ENCODE assay signal across 7 mouse cellular contexts in genomic region chr17:34627943-34628643, GRCm38 (mm10). TPM values are rescaled to one million over a fixed set of nuclear protein-coding genes. Genes with fewer than 3 reads are reported as not detected.
DNase-seq lines count a peak whose midpoint lies in the region; ATAC-seq and TF ChIP-seq lines count a peak whose summit lies in the region.

Gene Ppt2 (minus strand): TSS chr17:34628510.

- TF ChIP-seq CTCF in CH12.LX (conservative IDR thresholded peaks at IDR 0.05 in 1 of 2, IDR thresholded peaks at IDR 0.05 in 1 of 2; ENCODE audit: low read depth in 2 of 2, low read length in 2 of 2): no peak
- TF ChIP-seq CTCF in olfactory bulb, adult 2 months (IDR thresholded peaks at IDR 0.05; ENCODE audit: insufficient read depth, low read depth, low read length): no peak

- ATAC-seq in embryonic facial prominence, embryonic 12.5 days (ENCODE audit: insufficient number of reproducible peaks, insufficient read depth, low FRiP score, low TSS enrichment): no peak
- ATAC-seq in heart, embryonic 14.5 days (ENCODE audit: insufficient number of reproducible peaks, insufficient read depth, low FRiP score, low read depth): no peak
- ATAC-seq in kidney, embryonic 16.5 days (ENCODE audit: low FRiP score, low TSS enrichment): peak; percentile 8
- 0 out of 2 replicates have a peak, but pooled peaks have one; percentile 2 for ATAC-seq in liver, embryonic 16.5 days (ENCODE audit: low read depth)

- H3K4me1 ChIP-seq in CH12.LX (ENCODE audit: control insufficient read depth in 1 of 2, insufficient read depth in 2 of 2): peaks cover 2 to 3% of the 10 kb centered on the region in 2 experiments; a peak in 2 of 4 replicates
- H3K4me1 ChIP-seq in embryonic facial prominence, embryonic 12.5 days: peaks cover 46% of the 10 kb centered on the region
- peaks cover 19 to 42% of the 10 kb centered on the region in 2 experiments for H3K4me1 ChIP-seq in heart, embryonic 14.5 days (ENCODE audit: control insufficient read depth in 2 of 2, insufficient read depth in 2 of 2, low read length in 2 of 2)
- peaks cover 54% of the 10 kb centered on the region for H3K4me1 ChIP-seq in kidney, embryonic 16.5 days (ENCODE audit: insufficient read depth, low read length)
- peaks cover 31% of the 10 kb centered on the region for H3K4me1 ChIP-seq in liver, embryonic 16.5 days (ENCODE audit: control insufficient read depth, low read depth, low read length)
- peaks cover 38% of the 10 kb centered on the region for H3K4me1 ChIP-seq in olfactory bulb, adult 2 months (ENCODE audit: control insufficient read depth, insufficient read depth, low read length)

- in situ Hi-C loops in CH12.LX (cut with MboI; ENCODE audit: low pct_ligation_motif_present, low pct_unique_long_range_greater_than_20kb, low sequenced_read_pairs): no loop called here

- H3K4me3 ChIP-seq in CH12.LX (replicated peaks in 1 of 3; ENCODE audit: low read depth in 2 of 3, low read length in 2 of 3, poor library complexity in 1 of 3): peak within 1 kb of the TSS in 2 of 3 experiments; percentile 43 to 49
- H3K4me3 ChIP-seq in embryonic facial prominence, embryonic 12.5 days: peak within 1 kb of the TSS; percentile 68
- H3K4me3 ChIP-seq in heart, embryonic 14.5 days (ENCODE audit: control insufficient read depth in 1 of 2, insufficient read depth in 1 of 2, low read depth in 1 of 2, low read length in 2 of 2): peak within 1 kb of the TSS; percentile 61 to 66
- peak within 1 kb of the TSS; percentile 84 for H3K4me3 ChIP-seq in kidney, embryonic 16.5 days (ENCODE audit: low read length)
- H3K4me3 ChIP-seq in liver, embryonic 16.5 days (ENCODE audit: low read depth, low read length): peak within 1 kb of the TSS; percentile 72
- peak within 1 kb of the TSS; percentile 89 for H3K4me3 ChIP-seq in olfactory bulb, adult 2 months (ENCODE audit: insufficient read depth, low read depth, low read length)

- no peak for TF ChIP-seq EP300 in CH12.LX (IDR thresholded peaks at IDR 0.05; ENCODE audit: low read length)

- no peaks in the 10 kb centered on the region for H3K79me2 ChIP-seq in CH12.LX (replicated peaks; ENCODE audit: control insufficient read depth, extremely low read depth, insufficient read depth, poor library complexity, severe bottlenecking)

- no peak within 1 kb of the TSS for H3K9ac ChIP-seq in CH12.LX (ENCODE audit: insufficient read depth, low read depth)
- peak within 1 kb of the TSS; percentile 60 for H3K9ac ChIP-seq in embryonic facial prominence, embryonic 12.5 days
- peak within 1 kb of the TSS; percentile 78 for H3K9ac ChIP-seq in heart, embryonic 14.5 days (ENCODE audit: low read length)
- H3K9ac ChIP-seq in kidney, embryonic 16.5 days (replicated peaks; ENCODE audit: low read length): peak within 1 kb of the TSS; percentile 87
- H3K9ac ChIP-seq in liver, embryonic 16.5 days (ENCODE audit: low read depth, low read length): peak within 1 kb of the TSS; percentile 65

- H3K4me2 ChIP-seq in CH12.LX (ENCODE audit: insufficient read depth, low read depth, poor library complexity, severe bottlenecking): peak within 1 kb of the TSS; percentile 75
- peak within 1 kb of the TSS; percentile 78 for H3K4me2 ChIP-seq in embryonic facial prominence, embryonic 12.5 days (replicated peaks)
- peak within 1 kb of the TSS; percentile 97 for H3K4me2 ChIP-seq in heart, embryonic 14.5 days (ENCODE audit: low read length)
- peak within 1 kb of the TSS; percentile 87 for H3K4me2 ChIP-seq in kidney, embryonic 16.5 days (replicated peaks; ENCODE audit: low read depth, low read length)
- peak within 1 kb of the TSS; percentile 74 for H3K4me2 ChIP-seq in liver, embryonic 16.5 days (ENCODE audit: low read depth, low read length)

- TF ChIP-seq POLR2A in CH12.LX (IDR thresholded peaks at IDR 0.05; ENCODE audit: low read depth, low read length): no peak
- TF ChIP-seq POLR2A in olfactory bulb, adult 2 months (IDR thresholded peaks at IDR 0.05; ENCODE audit: insufficient read depth, low read depth, low read length): no peak

- 4% methylated on average over 29 of the region's 29 CpGs for WGBS in embryonic facial prominence, embryonic 12.5 days
- 5% methylated on average over 29 of the region's 29 CpGs for WGBS in heart, embryonic 14.5 days
- 3% methylated on average over 29 of the region's 29 CpGs for WGBS in kidney, embryonic 16.5 days
- 8% methylated on average over 29 of the region's 29 CpGs for WGBS in liver, embryonic 16.5 days (ENCODE audit: insufficient replicate concordance)
- 1% methylated on average over 29 of the region's 29 CpGs for WGBS in olfactory bulb, adult 2 months

- no peaks in the 10 kb centered on the region for H3K36me3 ChIP-seq in CH12.LX (replicated peaks in 1 of 2; ENCODE audit: control insufficient read depth in 1 of 2, insufficient read depth in 1 of 2, low read length in 1 of 2)
- H3K36me3 ChIP-seq in embryonic facial prominence, embryonic 12.5 days: peaks cover 11% of the 10 kb centered on the region
- H3K36me3 ChIP-seq in heart, embryonic 14.5 days (ENCODE audit: control insufficient read depth, insufficient read depth, low read length): peaks cover 21% of the 10 kb centered on the region
- 0 out of 2 replicates have a peak, but pooled peaks cover 15% of the 10 kb centered on the region for H3K36me3 ChIP-seq in kidney, embryonic 16.5 days (ENCODE audit: insufficient read depth, low read length)
- H3K36me3 ChIP-seq in liver, embryonic 16.5 days (ENCODE audit: control insufficient read depth, insufficient read depth): no peaks in the 10 kb centered on the region

- DNase-seq in CH12.LX (ENCODE audit: extremely low read depth): no peak
- peak; percentile 21 for DNase-seq in T-cell, adult 2 months (ENCODE audit: low spot score)

- H3K27ac ChIP-seq in CH12.LX (ENCODE audit: insufficient read depth, low read depth): no peak within 1 kb of the TSS
- H3K27ac ChIP-seq in embryonic facial prominence, embryonic 12.5 days: peak within 1 kb of the TSS; percentile 89
- H3K27ac ChIP-seq in heart, embryonic 14.5 days (replicated peaks in 1 of 2; ENCODE audit: control insufficient read depth in 1 of 2, insufficient read depth in 1 of 2, low read depth in 2 of 2, low read length in 2 of 2): peak within 1 kb of the TSS; percentile 96
- peak within 1 kb of the TSS; percentile 98 for H3K27ac ChIP-seq in kidney, embryonic 16.5 days (ENCODE audit: low read length)
- peak within 1 kb of the TSS; percentile 71 for H3K27ac ChIP-seq in liver, embryonic 16.5 days (ENCODE audit: low read length)
- H3K27ac ChIP-seq in olfactory bulb, adult 2 months (ENCODE audit: insufficient read depth, low read depth, low read length): peak within 1 kb of the TSS; percentile 99

- peaks cover 53% of the 10 kb centered on the region for H3K27me3 ChIP-seq in CH12.LX (replicated peaks)
- H3K27me3 ChIP-seq in embryonic facial prominence, embryonic 12.5 days: peaks cover 38% of the 10 kb centered on the region
- H3K27me3 ChIP-seq in heart, embryonic 14.5 days (ENCODE audit: control insufficient read depth, insufficient read depth, low read length): peaks cover 40% of the 10 kb centered on the region
- H3K27me3 ChIP-seq in kidney, embryonic 16.5 days (ENCODE audit: insufficient read depth, low read length): peaks cover 26% of the 10 kb centered on the region
- H3K27me3 ChIP-seq in liver, embryonic 16.5 days (ENCODE audit: control insufficient read depth, insufficient read depth, low read depth, low read length): peaks cover 50% of the 10 kb centered on the region

- dilution Hi-C loops in CH12.LX (cut with MboI; ENCODE audit: extremely low pct_ligation_motif_present, extremely low pct_unique_long_range_greater_than_20kb, low sequenced_read_pairs): no loop called here

- no peak for TF ChIP-seq RAD21 in CH12.LX (IDR thresholded peaks at IDR 0.05; ENCODE audit: low read depth, low read length)

- H3K9me3 ChIP-seq in CH12.LX (replicated peaks; ENCODE audit: low read length): peaks cover 2% of the 10 kb centered on the region
- no peaks in the 10 kb centered on the region for H3K9me3 ChIP-seq in embryonic facial prominence, embryonic 12.5 days
- no peaks in the 10 kb centered on the region for H3K9me3 ChIP-seq in heart, embryonic 14.5 days (ENCODE audit: control insufficient read depth, low read length)
- H3K9me3 ChIP-seq in kidney, embryonic 16.5 days (ENCODE audit: low read length): no peaks in the 10 kb centered on the region
- no peaks in the 10 kb centered on the region for H3K9me3 ChIP-seq in liver, embryonic 16.5 days (replicated peaks; ENCODE audit: control insufficient read depth, low read length)

TF ChIP-seq in CH12.LX, 34 proteins besides CTCF, POLR2A, EP300 and RAD21:
- TF ChIP-seq CHD1 (IDR thresholded peaks at IDR 0.05; ENCODE audit: low read depth, low read length) (no peak), MYC (IDR thresholded peaks at IDR 0.05; ENCODE audit: low read depth, low read length) (no peak), SIN3A (IDR thresholded peaks at IDR 0.05; ENCODE audit: low read length) (no peak), USF2 (conservative IDR thresholded peaks at IDR 0.05; ENCODE audit: low read depth, low read length) (no peak), ZC3H11A (IDR thresholded peaks at IDR 0.05; ENCODE audit: low read depth, low read length) (no peak), TCF12 (IDR thresholded peaks at IDR 0.05; ENCODE audit: low read depth, low read length) (no peak), E2F4 (IDR thresholded peaks at IDR 0.05; ENCODE audit: insufficient replicate concordance, low read depth, low read length) (no peak), NELFE (IDR thresholded peaks at IDR 0.05; ENCODE audit: low read depth, low read length) (no peak), MAX (IDR thresholded peaks at IDR 0.05; ENCODE audit: low read length) (no peak), JUND (conservative IDR thresholded peaks at IDR 0.05; ENCODE audit: low read depth, low read length) (no peak), ZKSCAN1 (IDR thresholded peaks at IDR 0.05; ENCODE audit: borderline replicate concordance, low read depth, low read length) (no peak), ETS1 (conservative IDR thresholded peaks at IDR 0.05; ENCODE audit: low read depth, low read length) (no peak), USF1 (IDR thresholded peaks at IDR 0.05; ENCODE audit: low read depth, low read length) (no peak), RCOR1 (conservative IDR thresholded peaks at IDR 0.05; ENCODE audit: low read depth, low read length) (no peak), JUN (IDR thresholded peaks at IDR 0.05; ENCODE audit: insufficient read depth, low read depth, low read length) (no peak)

RNA-seq across cellular contexts. Expression of gene Ppt2, which starts in this region (rescaled TPM):
- total RNA-seq in CH12.LX (2012; rRNA removed) (0.76 and 1.9 TPM in 2 replicates), CH12.LX (2014; rRNA removed) (0.24 TPM in 1 of 2 replicates, not detected in the other)
- 0.60 and 0.84 TPM in 2 replicates for polyA plus RNA-seq in CH12.LX (2012; ENCODE audit: insufficient read length, low read depth)
- polyA plus RNA-seq in embryonic facial prominence, embryonic 12.5 days (2016; fragmentation: Nextera tagmentation; extraction: Ambion mirVana): 18.0 and 18.8 TPM in 2 replicates
- 30.4 and 33.3 TPM in 2 replicates for polyA plus RNA-seq in heart, embryonic 14.5 days (2014; fragmentation: Nextera tagmentation; extraction: Ambion mirVana)
- polyA plus RNA-seq in kidney, embryonic 16.5 days (2015; fragmentation: Nextera tagmentation; extraction: Ambion mirVana): 47.3 and 53.7 TPM in 2 replicates
- 11.4 and 13.8 TPM in 2 replicates for polyA plus RNA-seq in liver, embryonic 16.5 days (2015; fragmentation: Nextera tagmentation; extraction: Ambion mirVana)
- not detected in 2 replicates for polyA plus RNA-seq in olfactory bulb, adult 2 months (2012; ENCODE audit: insufficient read depth, insufficient read length, low replicate concordance, missing spikeins)

Comparison
In these comparisons a context has a peak if more than half of its experiments do, and no peak if none do; other contexts are left out.
1. ATAC-seq: peak in kidney, embryonic 16.5 days (single experiment) and liver, embryonic 16.5 days (single experiment); none in embryonic facial prominence, embryonic 12.5 days (single experiment) and heart, embryonic 14.5 days (single experiment).
2. Peak in every context shown above with its lines, with median percentiles within 50 percentile points of each other: H3K4me2 ChIP-seq and H3K4me3 ChIP-seq.